In the genomic region with DNA sequence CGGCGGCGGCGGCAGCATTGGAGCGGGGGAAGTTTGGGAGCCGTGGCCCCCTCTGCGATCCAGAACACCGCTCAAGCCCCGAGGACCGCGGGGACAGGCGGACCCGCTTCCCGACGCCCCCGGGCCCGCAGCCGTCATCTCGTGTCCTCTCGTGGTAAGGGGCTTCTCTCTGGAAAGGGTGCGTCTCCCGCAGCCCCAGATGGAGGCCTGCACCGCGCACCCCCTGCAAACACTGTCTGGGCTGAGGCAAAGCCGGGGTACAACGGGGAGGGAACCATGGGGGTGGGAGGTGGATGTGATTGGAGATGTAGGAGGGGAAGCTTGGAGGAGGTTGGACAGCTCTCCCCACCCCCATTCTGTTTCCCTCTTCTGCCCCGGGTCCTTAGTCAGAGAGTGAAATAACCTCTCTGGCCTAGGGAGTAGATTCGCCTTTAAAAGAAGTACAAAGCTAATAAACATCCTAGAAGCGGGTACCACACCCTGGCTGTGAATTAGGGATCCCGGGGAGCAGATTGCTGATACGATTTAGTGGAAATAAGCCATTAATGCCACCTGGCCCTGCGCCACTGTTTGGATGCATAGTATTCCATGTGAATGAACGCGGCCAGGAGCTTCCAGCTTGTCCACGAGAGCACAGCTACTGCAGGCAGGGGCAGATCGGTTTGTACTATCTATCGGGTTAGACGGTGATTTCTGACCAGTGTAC, we compare ENCODE assay signal across 8 mouse cellular contexts. TPM values are rescaled to one million over a fixed set of nuclear protein-coding genes. Genes with fewer than 3 reads are reported as not detected.
A peak's percentile ranks its signal among the peaks of the same experiment; 100 is the strongest.
DNase-seq lines count a peak whose midpoint lies in the region; ATAC-seq lines count a peak whose summit lies in the region.

No protein-coding gene starts in this region.

- peaks cover 11% of the 10 kb centered on the region for H3K36me3 ChIP-seq in forebrain, embryonic 14.5 days (ENCODE audit: control insufficient read depth, insufficient read depth, low read length)
- H3K36me3 ChIP-seq in hindbrain, embryonic 15.5 days: peaks cover 15% of the 10 kb centered on the region

- no peaks in the 10 kb centered on the region for H3K9me3 ChIP-seq in forebrain, embryonic 14.5 days (replicated peaks; ENCODE audit: control insufficient read depth, low read length)
- H3K9me3 ChIP-seq in hindbrain, embryonic 15.5 days: no peaks in the 10 kb centered on the region

- H3K27me3 ChIP-seq in forebrain, embryonic 14.5 days (replicated peaks; ENCODE audit: control insufficient read depth, insufficient read depth, low read length): no peaks in the 10 kb centered on the region
- H3K27me3 ChIP-seq in hindbrain, embryonic 15.5 days: no peaks in the 10 kb centered on the region

- peak overlapping the region; percentile 95 for H3K4me2 ChIP-seq in forebrain, embryonic 14.5 days (ENCODE audit: low read length)
- peak overlapping the region; percentile 84 for H3K4me2 ChIP-seq in hindbrain, embryonic 15.5 days

- peak overlapping the region; percentile 80 for H3K27ac ChIP-seq in forebrain, embryonic 14.5 days (ENCODE audit: low read depth, low read length)
- H3K27ac ChIP-seq in hindbrain, embryonic 15.5 days (replicated peaks): peak overlapping the region; percentile 86

- peak; percentile 38 to 63 for DNase-seq in heart, adult 18-20 months
- DNase-seq in heart, adult 11 months: no peak
- DNase-seq in brain, embryonic 18.5 days (ENCODE audit: low read depth, low spot score): peak; percentile 42
- peak; percentile 79 for DNase-seq in forebrain, embryonic 14.5 days (ENCODE audit: low spot score)
- DNase-seq in layer of hippocampus, postnatal 36 days: peak; percentile 56 to 76
- peak; percentile 18 for DNase-seq in lung, postnatal 25 days (ENCODE audit: low spot score)
- DNase-seq in skeletal muscle tissue, adult 2 months (ENCODE audit: low read depth, low spot score): peak; percentile 18

- H3K4me1 ChIP-seq in forebrain, embryonic 14.5 days (ENCODE audit: control insufficient read depth, insufficient read depth, low read length): peaks cover 13% of the 10 kb centered on the region; the same call in 1 of the 2 replicates
- H3K4me1 ChIP-seq in hindbrain, embryonic 15.5 days (replicated peaks): peaks cover 31% of the 10 kb centered on the region

- peak; percentile 81 for ATAC-seq in forebrain, embryonic 14.5 days
- ATAC-seq in hindbrain, embryonic 15.5 days (ENCODE audit: low FRiP score, low read depth): peak; percentile 87

- H3K4me3 ChIP-seq in forebrain, embryonic 14.5 days (ENCODE audit: low read depth, low read length): peak overlapping the region; percentile 81
- peak overlapping the region; percentile 89 for H3K4me3 ChIP-seq in hindbrain, embryonic 15.5 days

- peak overlapping the region; percentile 79 for H3K9ac ChIP-seq in forebrain, embryonic 14.5 days (ENCODE audit: low read length)
- H3K9ac ChIP-seq in hindbrain, embryonic 15.5 days: peak overlapping the region; percentile 76

- WGBS in forebrain, embryonic 14.5 days: 1% methylated on average over 36 of the region's 38 CpGs
- under 1% methylated on average over 38 of the region's 38 CpGs for WGBS in hindbrain, embryonic 15.5 days

RNA-seq across cellular contexts. Expression of gene Sgtb, which starts 0.4 kb away (rescaled TPM):
- total RNA-seq in heart, adult 18-20 months (2021): under 1 TPM; 0.82 to 0.87 TPM
- polyA plus RNA-seq in forebrain, embryonic 14.5 days (2014; fragmentation: Nextera tagmentation; extraction: Ambion mirVana): 29.4 and 32.1 TPM in 2 replicates
- 31.6 and 32.7 TPM in 2 replicates for polyA plus RNA-seq in hindbrain, embryonic 15.5 days (2015; fragmentation: Nextera tagmentation; extraction: Ambion mirVana)
- 10 to 100 TPM; 69.0 to 76.2 TPM for total RNA-seq in layer of hippocampus, postnatal 36 days (2021)

RNA-seq across cellular contexts. Expression of gene Nln, which starts 0.6 kb away (rescaled TPM):
- total RNA-seq in heart, adult 18-20 months (2021): 10 to 100 TPM; 11.2 to 14.9 TPM
- polyA plus RNA-seq in forebrain, embryonic 14.5 days (2014; fragmentation: Nextera tagmentation; extraction: Ambion mirVana): 34.6 and 45.6 TPM in 2 replicates
- polyA plus RNA-seq in hindbrain, embryonic 15.5 days (2015; fragmentation: Nextera tagmentation; extraction: Ambion mirVana): 57.3 and 64.6 TPM in 2 replicates
- total RNA-seq in layer of hippocampus, postnatal 36 days (2021): 10 to 100 TPM; 19.9 to 25.7 TPM

Comparison
In these comparisons a context has a peak if more than half of its experiments do, and no peak if none do; other contexts are left out.
1. RNA of gene Sgtb, which starts 0.4 kb away (total RNA-seq): 69.0 to 76.2 TPM in layer of hippocampus, postnatal 36 days; 0.82 to 0.87 TPM in heart, adult 18-20 months; every median in the first group is over 10 times any median in the second.